Mouse (Mus musculus): ENCODE measurements around the gene Pam.
A peak's percentile ranks its signal among the peaks of the same experiment; 100 is the strongest.
"Not testable (repeated sequence)": the region's sequence is repeated elsewhere in the genome, so short reads cannot be mapped to it uniquely, and the experiment has no call there.

Gene Pam

DNA sequence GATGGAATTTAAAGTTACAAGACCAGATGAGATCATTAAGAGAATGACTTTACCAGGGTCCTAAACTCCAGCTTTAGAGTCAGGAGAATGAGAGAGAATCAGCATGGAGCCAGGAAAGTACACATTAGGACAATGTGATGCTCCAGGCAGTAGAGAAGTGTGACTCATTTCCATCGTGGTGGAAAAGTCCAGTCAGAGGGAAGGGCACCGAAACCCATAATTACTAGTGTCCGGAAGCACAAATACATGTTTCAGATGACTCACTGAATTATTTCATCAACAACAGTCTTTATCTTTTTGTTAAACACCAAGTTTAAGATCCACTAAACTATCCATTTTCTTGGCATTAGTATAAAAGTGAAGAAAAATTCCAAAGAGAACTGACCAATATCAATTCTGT is 57.2 kb downstream of the Pam start:
- peak; percentile 81 for DNase-seq (ENCODE audit: inconsistent ontology term)

DNA sequence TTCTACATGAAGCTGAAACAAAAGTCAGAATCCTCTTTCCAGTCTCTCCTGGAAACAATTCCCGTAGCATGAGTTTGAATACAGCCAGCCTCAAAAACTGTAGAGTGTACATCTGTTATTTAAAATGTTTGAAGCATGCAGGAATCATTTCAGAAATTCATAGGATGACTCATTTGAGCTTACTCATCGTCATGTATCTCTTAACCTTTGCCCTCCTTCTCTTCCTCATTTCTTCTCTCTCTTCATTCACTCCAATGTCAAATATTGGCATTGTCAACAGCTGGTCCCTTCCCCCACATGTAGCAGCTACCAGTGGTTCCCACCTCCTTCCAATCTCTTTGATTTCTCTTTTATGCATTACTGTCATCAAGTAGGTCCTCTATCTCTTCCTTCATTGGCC is 59.7 kb downstream of the Pam start:
- DNase-seq (ENCODE audit: inconsistent ontology term), result peak; percentile 31

DNA sequence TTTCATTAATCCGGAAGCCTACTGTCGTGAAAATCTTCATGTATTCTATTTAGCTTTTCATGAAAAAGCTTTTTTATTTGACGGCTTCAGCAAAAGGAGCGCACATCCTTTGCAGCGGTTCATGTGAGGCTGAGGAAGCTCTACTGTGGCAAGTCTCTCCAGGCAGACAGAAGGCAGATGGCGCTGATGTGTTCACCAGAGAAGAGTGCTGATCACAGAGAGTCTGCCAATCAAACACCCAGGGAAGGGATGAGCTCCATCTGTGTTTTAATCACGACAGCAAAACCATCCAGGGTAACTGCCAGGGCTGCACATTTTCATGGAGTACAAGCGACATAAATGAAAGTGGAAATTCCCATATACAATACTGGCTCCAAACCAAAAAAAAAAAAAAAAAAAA is 63.6 kb downstream of the Pam start:
- DNase-seq (ENCODE audit: inconsistent ontology term), result no peak

DNA sequence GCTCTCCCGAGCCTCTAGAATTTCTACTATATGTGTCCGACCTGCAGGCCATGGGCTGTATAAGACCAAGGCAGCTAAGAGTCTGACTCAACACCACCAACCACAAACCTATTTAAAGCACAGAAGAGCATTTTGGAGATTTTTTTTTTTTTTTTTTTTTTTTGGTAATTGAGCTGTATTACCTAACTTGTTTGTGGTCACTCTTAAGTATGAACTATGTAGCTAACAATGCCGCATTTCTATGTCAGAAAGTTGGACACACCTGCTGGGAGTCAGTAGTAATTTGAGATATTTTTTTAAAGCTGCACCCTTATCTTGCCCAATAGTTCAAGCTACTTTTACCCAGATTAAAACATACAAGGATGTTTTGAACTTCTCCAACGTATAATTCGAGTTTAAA is 66.4 kb downstream of the Pam start:
- DNase-seq (ENCODE audit: inconsistent ontology term), result no peak

DNA sequence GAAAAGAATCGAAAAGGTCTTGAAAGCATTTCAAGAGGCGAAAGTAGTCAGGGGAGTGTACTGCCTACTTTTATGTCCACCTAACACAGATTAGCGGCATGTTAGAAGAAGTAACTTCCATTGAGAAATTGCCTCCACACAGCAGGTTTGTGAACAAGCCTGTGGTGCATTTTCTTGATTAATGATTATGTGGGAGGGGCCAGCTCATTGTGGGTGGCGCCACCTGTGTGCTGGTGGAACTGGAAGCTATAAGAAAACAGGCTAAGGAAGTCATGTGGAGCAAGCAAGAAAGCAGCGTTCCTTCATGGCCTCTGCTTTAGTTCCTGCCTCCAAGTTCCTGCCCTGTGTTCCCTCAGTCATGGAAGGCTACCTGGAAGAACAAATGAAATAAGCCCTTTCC is 67.0 kb downstream of the Pam start:
- no peak for DNase-seq (ENCODE audit: inconsistent ontology term)

DNA sequence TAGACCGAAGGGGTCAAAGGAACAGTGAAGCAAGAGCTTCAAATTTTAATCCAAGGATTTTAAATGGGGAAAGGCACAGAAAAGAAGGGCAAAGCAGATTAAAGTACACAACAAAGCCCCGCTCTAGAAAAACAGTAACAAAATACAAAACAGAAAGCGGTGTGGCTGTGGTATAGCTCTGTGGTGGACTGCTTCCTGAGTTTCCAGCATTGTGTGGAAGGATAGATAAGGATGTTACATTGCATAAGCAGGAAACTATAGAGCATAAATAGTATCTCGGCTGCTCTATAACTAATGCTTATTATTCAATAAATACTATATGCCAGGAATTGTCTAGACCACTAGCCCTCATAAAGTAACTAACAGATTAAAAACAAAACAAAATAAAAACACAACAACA is 67.5 kb downstream of the Pam start:
- DNase-seq (ENCODE audit: inconsistent ontology term), result no peak

DNA sequence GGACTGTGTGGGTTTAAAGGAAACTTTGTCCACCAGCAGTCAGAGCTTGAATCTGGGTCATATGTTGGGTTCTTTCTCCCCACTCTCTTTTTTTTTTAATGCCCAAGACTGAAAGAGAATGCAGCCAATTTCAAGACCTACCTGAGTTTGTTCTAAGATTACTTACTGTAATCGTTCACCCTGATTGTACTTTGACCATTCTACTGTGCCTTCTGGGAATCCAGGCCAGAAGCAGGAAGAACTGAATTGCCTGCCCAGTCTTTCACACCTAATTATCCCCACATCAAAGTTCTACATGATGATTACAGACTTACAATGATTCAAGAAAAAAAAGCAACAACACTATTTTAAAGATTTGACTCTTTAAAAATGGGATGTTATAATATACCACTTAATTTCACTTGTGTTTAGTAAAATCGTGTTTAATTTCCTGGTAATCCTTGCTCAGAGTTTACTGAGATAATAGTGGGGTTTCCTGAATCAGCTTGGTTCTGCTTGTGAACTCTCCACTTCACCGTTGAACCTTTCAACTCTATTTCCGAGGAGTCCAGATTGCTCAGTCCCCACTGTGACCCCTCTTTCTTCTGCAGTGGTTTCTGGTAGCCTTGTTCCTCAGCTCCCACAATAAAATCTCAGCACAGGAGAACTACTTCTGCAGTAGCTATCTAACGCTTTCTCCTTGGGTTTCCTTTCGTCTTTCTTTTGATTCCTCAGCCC is 69.4 kb downstream of the Pam start:
- no peak for DNase-seq (ENCODE audit: inconsistent ontology term)

DNA sequence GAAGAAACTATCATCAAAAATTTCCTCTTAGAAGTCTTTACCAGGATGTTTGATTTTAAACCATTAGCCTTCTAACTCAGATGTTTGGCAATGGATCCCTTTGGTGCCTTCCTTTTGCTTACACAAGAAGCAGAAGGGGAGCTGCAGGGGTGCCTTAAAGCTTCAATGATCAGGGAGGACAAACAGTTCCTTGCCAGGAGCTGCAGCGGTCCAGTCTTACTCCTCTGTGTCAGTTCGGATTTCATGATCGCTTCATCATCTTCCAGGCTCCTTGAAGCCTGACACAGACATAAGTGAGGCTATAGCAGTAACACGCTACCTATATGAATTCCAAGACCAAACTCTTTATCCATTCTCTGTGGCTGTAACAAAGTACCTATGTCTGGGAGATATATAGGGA is 71.6 kb downstream of the Pam start:
- DNase-seq (ENCODE audit: inconsistent ontology term), result no peak

DNA sequence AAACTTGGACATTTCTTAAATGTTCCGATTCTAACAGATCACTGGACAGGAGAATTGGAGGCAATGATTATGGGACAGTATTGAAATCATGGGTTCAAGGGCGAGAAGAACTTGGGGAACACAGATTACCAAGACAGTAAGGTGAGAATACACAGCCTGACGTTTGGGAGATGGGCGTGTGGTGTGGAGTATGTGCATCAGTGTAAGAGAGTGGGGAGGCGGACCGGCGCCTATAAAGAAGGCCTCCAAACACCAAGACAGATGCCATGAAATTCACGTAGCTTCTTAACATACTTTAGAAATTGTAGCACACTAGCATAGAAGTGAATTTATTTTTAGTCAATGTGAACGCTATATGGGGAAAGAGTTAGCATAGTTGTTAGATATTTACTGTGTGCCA is 76.5 kb downstream of the Pam start:
- DNase-seq (ENCODE audit: inconsistent ontology term), result no peak

DNA sequence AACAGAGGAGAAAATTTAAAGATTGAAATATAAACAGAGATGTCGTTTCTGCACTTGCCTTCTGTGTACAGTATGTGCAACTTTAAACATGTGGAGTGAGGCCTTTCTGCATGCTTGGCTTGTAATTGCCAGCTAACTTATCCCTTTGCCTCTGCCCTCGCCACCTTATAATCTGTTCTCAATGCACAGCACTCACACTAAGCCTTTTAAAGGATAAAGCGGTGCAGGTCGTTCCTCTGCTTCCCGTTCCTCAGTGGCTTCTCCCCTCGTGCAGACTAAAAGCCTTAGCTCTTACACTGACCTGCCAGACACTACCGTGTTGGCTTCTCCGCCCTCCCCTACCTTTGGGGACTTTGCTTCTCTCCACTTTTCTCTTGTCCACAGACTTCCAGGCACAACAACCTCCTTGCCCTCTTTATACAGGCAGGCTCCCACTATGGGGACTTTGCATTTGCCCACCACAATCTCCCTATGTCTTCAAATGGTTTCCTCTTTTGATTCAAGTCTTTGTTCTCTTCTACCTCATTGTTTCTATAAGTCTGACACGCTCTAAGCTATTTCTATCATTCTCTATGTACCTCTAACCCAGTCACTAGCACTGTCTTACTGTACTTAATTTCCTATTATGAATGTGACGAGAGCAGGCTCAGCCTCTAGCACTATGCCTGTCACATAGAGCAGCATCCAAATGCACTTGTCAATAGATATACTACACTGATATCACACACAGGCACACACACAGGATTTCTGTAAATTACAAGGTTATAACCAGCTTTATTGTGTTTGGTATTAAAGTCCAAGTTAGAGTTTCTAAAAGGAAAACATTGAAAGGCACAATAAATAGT is 79.2 kb downstream of the Pam start:
- DNase-seq (ENCODE audit: inconsistent ontology term), result no peak

DNA sequence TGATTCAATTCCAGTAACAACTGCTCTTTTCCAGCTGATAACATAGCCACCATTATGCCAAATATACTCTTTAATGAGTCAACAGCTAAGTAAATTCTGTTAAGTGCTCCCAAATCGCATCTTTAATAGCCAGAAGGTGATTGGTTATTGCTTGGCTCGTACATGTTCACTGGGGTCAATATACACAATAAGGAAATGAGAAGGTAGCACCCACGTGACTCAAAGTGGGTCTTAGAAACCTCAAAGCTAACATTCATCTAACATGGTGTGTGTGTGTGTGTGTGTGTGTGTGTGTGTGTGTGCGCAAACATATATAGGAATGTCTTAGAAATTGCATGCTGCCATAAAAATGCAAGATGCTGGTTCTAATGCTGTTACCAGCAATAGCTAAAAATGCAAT is 79.9 kb downstream of the Pam start:
- no peak for DNase-seq (ENCODE audit: inconsistent ontology term)

DNA sequence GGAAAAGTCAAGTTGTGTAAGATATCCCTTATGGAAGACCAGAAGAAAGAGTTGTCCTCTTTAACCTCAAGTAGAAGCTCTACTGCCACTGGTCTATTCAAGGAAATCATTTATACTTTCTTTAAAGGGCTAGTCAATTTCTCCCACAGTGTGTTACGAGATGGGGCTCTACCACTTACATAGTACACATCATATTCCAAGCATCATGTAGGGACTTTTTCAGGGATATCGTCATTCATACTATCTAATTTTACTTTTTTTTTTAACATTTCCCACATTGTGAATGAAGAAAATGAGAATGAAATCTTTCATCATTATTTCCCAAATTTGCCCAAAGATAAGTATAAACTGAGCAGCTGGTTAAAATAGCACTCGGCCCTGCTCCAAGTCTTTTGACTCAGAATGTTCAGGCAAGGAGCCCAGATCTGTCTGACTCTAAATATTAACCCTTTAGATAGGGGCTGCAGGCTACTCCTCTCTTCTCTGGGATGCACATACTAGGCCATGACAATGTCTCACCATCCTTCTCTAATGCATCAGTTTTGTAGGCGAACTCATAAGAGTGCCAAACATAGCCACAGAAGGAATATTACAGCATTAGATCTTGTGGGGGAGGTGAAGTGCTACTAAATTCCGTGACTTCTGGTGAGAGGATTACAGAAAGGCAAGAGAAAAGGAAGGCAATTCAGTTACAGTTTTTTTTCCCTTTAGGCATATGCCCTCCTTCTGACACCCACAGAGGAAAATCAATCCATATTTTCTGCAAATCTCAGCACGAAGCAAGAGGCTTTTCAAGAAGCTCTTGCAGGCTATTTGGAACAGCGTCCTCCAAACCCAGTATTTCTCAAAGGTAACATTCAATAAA is 92.7 kb downstream of the Pam start:
- peak; percentile 74 for DNase-seq (ENCODE audit: inconsistent ontology term)

DNA sequence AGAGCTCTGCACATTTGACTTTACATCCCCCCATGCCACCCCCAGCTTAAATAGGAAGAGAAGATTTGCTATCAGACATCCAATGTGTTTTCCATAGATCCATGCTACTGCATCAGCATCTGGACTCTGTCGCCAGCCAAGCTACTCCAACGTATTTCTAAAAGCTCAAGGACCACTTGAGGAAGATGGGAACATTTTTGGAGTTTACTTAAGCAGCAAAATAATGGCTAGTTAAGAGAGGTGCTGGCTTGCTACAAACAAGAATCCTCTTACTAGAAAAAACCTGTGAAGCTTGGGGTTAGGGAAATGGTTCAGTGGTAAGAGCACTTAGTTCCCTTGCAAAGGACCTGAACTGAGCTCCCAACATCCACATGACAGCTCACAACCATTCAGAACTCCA is 96.0 kb downstream of the Pam start:
- DNase-seq (ENCODE audit: inconsistent ontology term), result no peak

DNA sequence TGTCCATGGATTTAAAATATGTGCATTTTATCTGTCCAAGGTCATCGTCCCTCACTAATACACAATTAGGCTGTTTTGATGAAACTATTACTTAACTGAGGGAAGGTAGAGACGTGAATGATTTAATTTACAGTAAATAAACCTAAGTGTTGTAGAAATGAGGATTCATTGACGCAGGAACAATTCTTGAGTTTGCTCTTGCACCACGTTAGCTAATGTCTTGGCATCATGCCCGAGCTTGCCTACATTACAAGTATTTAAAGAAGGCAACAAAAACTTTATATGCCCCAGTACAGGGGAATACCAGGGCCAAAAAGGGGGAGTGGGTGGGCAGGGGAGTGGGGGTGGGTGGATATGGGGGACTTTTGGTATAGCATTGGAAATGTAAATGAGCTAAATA is 96.5 kb downstream of the Pam start:
- not testable (repeated sequence) for DNase-seq (ENCODE audit: inconsistent ontology term)

DNA sequence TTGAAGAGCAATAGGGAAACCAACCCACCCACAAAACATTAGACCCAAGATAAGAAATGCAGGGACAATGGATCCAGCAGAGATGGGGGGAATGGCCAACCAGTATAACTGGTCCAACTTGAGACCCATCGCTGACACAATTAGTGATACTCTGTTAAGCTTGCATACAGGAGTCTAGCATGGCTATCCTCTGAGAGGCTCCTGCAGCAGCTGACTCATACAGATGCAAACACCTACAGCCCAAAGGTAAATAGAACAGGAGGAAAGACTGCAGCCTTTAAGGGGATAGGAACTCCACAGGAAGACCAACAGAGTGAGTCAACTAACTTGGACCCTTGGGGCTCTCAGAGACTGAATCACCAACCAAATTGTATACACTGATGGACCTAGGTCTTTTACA is 98.4 kb downstream of the Pam start:
- DNase-seq (ENCODE audit: inconsistent ontology term), result no peak

DNA sequence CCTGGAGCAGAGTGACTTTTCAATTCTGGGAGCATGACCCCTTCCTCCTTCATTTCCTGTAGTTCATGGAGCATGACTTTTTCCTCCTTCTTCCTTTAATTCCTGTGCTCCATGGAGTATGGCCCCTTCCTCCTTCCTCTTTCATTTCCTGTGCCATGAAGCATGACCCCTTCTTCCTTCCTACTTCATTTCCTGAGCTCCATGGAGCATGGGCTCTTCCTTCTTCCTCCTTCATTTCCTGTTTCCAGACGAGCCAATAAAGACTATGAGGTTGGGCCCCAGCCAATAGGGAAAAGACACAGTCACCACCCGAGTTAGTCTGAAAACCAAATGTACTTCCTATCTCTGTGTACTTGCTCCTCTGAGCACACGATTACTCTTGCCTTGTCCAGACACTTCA is 103.5 kb downstream of the Pam start:
- no peak for DNase-seq (ENCODE audit: inconsistent ontology term)

DNA sequence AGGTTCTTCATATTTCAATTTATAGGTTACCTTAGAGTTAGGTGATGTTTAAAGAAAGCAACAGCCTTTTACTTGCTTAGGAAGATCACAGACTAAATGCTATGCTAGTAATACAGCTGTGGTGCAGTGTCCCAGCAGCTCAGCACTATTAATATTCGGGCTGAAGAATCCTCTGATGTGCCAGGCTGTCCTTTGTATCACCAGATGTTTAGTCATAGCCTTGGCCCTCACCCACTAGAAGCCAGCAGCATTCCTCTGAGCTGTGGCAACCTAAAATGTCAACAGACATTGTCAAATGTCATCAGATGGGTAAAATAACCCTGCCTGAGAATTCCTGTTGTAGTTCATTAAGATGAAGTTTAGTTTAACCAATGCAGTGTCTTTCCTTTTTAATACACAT is 112.3 kb downstream of the Pam start:
- DNase-seq (ENCODE audit: inconsistent ontology term), result peak; percentile 33

DNA sequence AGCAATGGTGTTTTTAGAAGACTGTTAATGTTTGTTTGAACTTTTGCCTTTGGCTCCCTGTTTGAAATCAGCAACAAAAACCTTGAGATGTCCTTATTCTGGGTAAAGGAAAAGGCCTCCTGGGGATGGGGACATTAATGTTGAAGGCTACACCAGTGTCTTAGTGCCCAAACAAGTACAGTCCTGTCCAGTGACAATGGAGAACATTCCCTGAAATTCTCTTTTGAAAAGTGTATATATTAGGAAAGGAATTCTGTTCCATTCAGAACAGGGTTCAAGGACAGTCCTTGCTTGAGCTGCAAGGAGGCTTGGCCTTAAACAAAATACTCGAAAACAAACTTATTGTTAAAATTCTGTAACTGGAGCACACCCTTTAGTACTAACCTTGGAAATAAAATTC is 116.0 kb downstream of the Pam start:
- DNase-seq (ENCODE audit: inconsistent ontology term), result no peak

DNA sequence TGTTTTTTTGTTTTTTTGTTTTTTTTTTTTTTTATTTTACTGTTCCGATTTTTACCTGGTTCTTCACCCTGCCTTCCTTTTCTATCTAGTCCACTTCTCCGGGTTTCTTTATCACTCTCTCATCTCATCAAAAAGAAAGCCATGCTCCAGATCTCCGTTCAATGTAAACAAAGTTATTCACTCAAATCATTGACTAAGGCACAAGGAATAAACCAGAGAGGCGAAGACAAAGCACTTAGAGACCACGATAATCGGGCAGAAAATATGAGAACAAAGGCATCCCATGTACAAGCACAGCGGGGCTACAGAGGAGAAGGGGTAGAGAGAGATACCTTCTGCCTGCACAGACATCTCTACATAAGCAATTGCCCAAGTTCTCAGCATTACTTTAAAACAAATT is 117.9 kb downstream of the Pam start:
- DNase-seq (ENCODE audit: inconsistent ontology term), result no peak

DNA sequence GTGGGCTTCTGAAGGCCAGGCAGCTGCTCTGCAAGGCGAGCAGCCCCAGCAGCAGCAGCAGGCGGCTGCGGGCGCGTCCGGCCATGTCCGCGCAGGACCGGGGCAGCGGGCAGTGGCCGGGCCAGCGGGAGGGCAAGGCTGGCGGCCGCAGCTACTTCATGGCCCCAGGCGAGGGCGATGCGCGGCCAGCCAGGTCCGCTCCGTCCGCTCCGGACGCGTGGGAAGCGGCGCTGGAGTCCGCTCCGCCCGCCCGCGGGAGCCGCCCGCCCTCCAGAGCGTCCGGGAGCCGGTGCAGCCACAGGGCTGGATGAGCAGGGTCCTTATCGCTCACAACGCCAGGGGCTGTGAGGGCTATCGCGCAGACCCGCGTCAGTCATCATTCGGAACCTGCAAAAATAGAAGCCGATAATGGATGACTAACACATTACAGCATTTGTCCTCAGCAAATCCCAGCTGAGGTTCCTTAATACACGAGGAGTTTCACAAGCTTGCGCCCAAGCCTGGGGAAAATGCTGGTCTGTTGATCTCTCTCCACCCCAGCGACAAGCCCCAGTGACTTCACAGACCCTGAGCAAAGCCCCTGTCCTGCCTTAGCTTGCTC is 118.5 kb downstream of the Pam start:
- peak; percentile 87 for DNase-seq (ENCODE audit: inconsistent ontology term)

DNA sequence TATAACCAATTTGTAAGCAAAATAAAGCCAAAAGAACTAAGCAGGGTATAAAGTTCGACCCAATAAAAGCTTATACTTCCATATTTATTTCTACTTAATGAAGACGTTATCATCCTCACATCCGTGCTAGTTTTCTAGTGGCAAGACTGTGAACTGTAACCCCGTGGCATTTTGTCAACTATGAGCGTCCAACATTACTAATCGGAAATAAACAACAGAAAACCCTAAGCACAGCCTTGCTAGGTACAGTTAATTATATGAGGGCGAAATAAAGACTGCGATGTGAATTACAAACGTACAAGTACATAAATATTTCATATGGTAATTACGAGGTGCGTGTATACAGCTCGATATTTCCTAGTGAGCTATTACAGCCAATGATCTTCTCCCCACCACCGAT is 119.4 kb downstream of the Pam start:
- DNase-seq (ENCODE audit: inconsistent ontology term), result peak; percentile 51

DNA sequence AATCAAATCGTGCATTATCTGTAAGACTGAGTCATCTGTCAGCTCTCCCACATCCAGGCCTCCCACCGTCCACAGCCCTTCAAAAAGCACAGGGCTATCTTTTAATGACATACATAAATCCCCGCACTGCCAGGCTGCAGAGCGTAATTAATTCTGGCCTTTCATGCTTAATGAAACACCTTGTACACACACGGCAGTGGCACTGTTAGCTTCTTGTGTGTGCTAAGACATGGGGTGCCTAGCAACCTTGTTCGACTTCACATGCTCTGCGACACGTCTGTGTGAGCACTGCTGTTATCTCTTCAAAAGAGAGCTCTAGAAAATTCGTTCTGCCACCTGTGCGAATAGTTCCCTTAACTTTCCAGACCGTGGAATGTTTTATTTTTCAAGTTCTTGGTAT is 120.5 kb downstream of the Pam start:
- no peak for DNase-seq (ENCODE audit: inconsistent ontology term)
